Mouse (Mus musculus) monocyte, adult 5-6 weeks (primary cell): ENCODE results near the gene Pkhd1. TPM values are rescaled to one million over a fixed set of nuclear protein-coding genes. Genes with fewer than 3 reads are reported as not detected.
"Not testable (repeated sequence)": the region's sequence is repeated elsewhere in the genome, so short reads cannot be mapped to it uniquely, and the experiment has no call there.

ENCODE experiments used
- ATAC-seq: fragments of 153-309, 156-312 bp; replicated peaks from 2 replicates; pipeline ENCODE4 v1.8.0; 2017; ENCODE audit warnings: mild to moderate bottlenecking; ENCODE audit not compliant: low TSS enrichment, insufficient number of reproducible peaks, severe bottlenecking, poor library complexity, low FRiP score
- total RNA-seq: library from RNA; stranded (forward); fragments of 200-1000, 200-491, 200-594 nt; gene quantifications from 3 replicates; pipeline ENCODE4 v1.2.3, GENCODE M21; 2017

The Pkhd1 gene
- total RNA-seq, 1 experiment from 2014 or later: not detected

DNA sequence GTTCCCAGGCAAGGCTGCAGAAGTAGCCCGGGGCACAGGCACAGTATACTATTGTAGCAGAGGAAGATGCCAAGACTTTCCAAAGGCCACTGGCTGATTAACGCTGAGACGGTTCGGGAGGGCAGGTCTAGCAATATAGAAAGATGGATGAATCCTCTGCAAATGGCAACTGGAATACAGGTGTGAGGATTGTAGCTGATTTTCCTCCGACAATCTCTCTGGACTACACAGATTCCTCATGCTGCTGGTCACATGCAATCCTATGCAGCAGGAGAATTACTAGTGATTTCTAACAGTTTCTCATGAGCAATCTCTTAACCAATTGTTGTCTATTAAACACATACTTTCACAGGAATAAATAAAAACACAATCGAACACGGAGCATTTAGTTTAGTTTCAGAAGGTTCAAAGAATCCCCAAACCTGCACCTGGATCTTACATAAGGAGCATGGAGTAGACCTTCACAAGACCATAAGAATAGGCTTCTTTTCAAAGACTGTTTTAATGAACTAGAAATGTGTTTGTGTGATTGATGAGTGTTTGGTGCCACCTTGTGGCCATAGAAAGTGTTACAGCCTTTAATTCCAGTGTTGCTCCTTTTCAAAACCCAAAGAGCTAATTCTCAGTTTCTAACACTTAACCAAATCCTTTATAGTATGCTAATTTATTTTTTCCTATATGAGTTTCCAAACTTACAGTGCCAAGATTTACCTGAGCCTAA lies 104.3 kb downstream of the Pkhd1 start:
- ATAC-seq: no peak

DNA sequence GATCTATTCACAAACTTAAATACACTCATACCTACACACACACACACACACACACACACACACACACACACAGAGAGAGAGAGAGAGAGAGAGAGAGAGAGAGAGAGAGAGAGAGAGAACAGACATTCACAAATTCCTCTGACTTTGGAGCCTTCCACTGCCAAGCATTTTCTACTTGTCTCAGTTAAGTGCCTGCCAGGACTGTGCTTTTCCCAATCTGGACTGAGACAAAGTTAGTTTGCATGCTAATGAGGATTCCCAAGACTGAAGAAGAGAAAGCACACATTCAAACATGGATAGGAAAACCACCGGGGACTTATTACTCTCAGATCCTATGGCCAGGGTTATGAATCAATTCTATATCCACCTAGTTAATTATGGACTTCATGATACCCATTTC lies 118.9 kb downstream of the Pkhd1 start:
- ATAC-seq: no peak

DNA sequence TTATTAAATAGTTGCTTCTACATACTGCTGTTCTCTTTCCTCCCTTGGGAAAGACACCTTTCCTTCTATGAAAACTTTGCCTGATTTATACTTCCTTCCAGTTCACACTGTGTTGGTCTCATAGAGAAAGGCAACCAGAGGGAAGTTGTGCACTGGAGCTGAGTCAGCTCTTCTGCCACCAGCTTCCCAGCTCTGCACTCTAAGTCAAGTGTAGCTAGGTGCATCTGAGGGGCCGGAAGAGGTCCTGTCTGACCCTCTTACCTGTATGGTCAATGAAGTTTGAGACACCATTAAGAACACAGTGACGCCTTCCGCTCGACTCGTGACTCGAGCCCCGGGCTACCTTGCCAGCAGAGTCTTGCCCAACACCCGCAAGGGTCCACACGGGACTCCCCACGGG lies 131.8 kb downstream of the Pkhd1 start:
- ATAC-seq: no peak

DNA sequence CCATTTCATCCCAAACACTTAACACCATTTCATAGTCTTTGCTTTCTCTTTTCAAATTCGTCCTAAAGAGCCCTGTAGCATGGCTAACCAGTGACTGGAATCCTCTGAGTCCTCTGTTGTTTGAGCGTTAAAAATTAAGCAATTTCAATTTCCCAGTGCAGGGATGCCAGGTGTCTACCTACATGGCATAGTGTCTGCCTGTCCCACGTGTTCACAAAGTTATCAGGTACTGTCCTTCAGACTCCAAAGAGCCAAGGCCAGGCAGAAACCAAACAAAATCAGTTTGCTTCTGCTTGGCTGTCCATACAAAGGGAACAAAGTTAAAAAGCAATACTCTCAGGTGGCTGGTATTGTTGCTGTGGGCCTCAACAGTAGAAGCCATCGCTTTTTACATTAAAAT lies 136.0 kb downstream of the Pkhd1 start:
- no peak for ATAC-seq

DNA sequence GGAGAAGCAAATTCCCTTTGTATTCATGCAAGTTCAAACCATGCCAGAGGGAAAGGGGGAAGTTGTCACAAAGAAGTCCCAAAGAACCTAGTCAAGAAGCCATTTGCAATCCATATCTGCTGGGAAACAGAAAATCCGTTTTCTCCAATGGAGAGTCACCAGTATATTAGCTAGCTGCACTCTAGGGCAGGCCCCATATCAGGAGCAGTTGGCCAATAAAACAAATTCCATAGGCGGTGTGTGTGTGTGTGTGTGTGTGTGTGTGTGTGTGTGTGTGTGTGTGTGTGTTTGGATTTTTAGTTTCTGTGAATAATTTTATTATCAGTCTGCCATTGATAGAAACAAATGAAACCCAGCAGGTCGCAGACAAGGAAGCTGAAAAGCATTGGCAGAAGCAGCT lies 139.2 kb downstream of the Pkhd1 start:
- ATAC-seq: no peak

- ATAC-seq: no peak
These were observed 139.6 kb downstream of the Pkhd1 start for GRCm38 (mm10) chr1:20478266-20478659.

DNA sequence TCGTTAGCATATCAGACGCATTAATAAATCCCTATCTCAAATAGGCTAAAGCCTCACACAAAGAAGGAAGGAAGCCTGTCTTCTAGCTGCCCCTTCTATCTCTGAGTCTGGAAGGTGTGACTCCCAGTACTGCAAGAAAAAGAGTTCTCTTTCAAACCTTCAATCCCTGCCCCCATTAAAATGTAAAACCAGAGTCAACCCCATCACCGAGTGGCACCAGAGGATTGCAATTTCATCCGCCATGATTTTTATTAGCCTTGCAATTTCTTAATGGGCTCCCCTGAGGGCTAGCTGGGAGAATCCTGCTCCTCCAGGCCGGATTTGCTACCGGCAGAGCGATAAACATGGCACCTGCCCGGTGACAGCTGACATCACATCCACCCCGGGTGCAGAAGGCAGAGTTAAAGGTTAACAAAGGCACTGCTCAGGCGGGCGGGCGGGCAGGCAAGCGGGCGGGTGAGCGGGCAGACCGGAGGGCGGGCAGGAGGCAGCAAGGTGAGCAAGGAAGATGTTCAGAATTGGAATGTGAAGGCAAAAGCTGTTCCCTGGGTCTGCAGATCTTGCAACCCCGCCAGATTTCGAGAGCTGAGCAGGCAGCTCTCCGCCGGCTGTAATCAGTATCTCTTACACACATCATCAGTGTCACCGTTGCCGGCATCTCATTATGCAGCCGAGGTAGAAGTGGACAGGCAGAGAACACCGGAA lies 140.2 kb downstream of the Pkhd1 start:
- ATAC-seq: no peak

- ATAC-seq: no peak
These were observed 147.1 kb downstream of the Pkhd1 start for GRCm38 (mm10) chr1:20470770-20471169.

GRCm38 (mm10) chr1:20470317-20470716 lies 147.5 kb downstream of the Pkhd1 start:
- ATAC-seq: no peak

DNA sequence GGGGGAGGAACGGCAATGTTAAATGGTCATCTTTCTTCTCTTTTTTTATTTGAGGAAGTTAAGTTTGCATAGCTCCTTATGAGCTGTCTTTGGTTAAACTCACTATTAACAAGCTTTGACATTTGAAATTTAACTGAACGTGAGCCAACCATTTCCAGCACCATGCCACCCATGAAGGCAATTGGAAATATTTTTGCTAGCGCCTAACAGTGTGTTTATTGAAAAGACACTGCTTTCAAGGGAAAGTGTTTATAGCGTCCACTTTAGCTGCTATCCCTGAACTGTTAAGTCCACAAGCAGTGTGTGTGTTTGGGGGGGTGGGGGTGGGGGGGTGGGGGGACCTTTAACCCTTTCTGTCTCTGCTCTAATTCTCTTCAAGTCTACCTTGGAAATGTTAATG lies 151.4 kb downstream of the Pkhd1 start:
- ATAC-seq: no peak

DNA sequence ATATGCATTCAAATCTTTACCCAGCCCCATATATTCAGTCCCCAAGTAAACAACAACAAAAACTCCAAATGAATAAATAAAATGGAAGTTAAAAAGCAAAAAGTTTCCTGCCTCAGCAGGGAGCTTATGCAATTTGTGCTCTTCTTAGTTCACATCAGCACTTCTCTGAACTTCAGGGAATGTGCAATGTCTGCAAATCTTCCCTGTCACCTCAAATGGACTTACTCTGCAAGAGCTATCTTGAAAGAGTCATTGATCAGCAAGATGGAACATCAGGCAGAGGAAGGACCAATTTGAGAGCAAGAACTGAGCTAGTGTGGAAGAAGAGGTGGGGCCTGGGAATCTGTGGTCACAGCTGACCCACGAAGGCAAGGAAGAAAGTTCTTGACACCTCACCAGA lies 163.2 kb downstream of the Pkhd1 start:
- no peak for ATAC-seq

- no peak for ATAC-seq
These were observed 167.8 kb downstream of the Pkhd1 start for GRCm38 (mm10) chr1:20450074-20450473.

DNA sequence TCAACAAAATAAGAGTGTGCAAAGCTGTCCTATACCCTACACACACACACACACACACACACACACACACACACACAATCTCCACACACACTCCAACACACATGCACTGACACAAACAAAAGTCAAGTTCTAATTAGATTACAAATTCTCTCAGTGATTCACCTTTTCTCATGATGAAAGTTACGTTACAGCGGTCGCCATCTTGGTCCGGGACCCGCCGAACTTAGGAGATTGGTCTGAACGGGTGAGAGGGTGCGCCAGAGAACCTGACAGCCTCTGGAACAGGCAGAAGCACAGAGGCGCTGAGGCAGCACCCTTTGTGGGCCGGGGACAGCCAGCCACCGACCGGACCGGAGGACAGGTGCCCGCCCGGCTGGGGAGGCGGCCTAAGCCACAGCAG lies 185.8 kb downstream of the Pkhd1 start:
- ATAC-seq: not testable (repeated sequence)

DNA sequence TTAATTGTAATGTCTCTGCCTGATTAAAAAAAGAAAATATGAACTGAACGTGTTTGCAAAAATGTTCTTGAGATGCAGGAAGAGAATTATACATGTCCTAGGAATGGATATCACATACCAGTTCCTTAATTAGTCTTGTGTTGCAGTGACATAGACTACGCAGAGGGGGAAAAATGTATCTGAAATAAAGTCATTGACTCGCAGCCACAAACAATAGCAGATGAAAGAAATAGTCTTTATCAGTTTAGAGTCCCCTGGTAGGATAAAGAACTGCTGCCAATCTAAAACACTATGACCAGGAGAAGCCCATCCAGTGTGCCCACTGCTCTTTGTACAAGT lies 188.8 kb downstream of the Pkhd1 start:
- no peak for ATAC-seq

DNA sequence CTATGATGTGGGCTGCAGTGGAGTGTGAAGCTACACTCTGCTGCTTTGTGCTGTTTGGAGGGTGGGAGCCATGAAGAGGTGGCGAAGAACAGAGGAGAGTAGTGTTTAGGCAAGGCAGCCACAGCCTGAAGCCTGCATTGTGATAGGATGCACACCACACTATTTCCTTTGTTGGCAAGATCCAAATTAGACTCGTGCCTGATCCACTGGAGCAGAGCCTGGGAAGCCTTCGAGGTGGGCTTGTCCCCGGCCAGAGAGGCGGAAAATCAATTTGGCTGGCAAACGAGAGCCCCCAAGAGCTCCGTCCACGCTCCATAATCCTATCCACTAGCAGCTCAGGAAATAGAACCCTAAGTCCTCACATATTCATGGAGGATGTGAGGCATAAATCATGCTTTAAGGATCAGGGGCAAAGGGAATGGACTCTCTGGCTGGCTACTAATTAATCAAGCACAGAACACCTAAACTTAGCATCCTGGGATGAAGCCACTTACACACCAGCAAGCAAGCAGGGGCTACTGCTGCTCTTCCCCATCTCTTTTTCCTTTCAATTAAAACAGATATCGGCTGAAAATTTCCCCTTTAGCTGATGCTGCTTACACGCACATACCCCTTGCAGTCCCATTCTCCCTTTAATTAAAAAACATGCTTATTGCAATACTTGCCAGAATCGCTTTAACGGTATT lies 189.4 kb downstream of the Pkhd1 start:
- no peak for ATAC-seq

- no peak for ATAC-seq
These were observed 208.4 kb downstream of the Pkhd1 start for GRCm38 (mm10) chr1:20409411-20409967.

- ATAC-seq: no peak
These were observed 219.5 kb downstream of the Pkhd1 start for GRCm38 (mm10) chr1:20398319-20398718.

GRCm38 (mm10) chr1:20364437-20364836 lies 253.4 kb downstream of the Pkhd1 start:
- no peak for ATAC-seq

DNA sequence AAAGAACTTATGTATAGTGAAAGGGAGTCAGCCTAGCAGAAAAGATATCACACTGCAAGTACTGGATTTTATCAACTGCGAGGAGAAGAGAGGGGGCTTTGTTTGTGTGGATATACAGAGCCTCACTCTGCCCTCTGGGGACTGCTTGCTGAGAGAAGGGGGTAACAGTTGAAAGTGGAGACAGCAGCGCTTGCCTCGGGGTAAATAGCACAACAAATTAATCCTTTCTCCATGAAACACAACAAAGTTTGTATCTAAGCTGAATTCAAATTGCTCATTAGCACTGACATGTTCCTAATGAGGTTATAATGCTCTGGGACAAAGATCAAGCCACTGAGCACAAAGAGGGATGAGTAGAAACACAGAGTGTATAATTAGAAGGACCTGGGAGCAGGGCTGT lies 273.2 kb downstream of the Pkhd1 start:
- no peak for ATAC-seq

GRCm38 (mm10) chr1:20311485-20311884 lies 306.4 kb downstream of the Pkhd1 start:
- no peak for ATAC-seq
